Mouse (Mus musculus) ES-Bruce4 (cell line): Measurements from ENCODE around the gene Pde1c. TPM values are rescaled to one million over a fixed set of nuclear protein-coding genes. Genes with fewer than 3 reads are reported as not detected.

Experiments used
- H3K27ac ChIP-seq: 2 replicates; pipeline ENCODE4 v1.5.1; 2012; ENCODE audit warnings: low read length, inconsistent platforms; ENCODE audit not compliant: insufficient read depth
- H3K27me3 ChIP-seq: 2 replicates; pipeline ENCODE4 v1.6.1; 2012; ENCODE audit warnings: mild to moderate bottlenecking, low read length, inconsistent platforms; ENCODE audit not compliant: control insufficient read depth, poor library complexity, insufficient read depth, severe bottlenecking
- H3K36me3 ChIP-seq: 2 replicates; pipeline ENCODE4 v1.6.1; 2012; ENCODE audit warnings: inconsistent platforms, mild to moderate bottlenecking, low read length, moderate library complexity; ENCODE audit not compliant: control insufficient read depth, poor library complexity, insufficient read depth, severe bottlenecking
- H3K4me1 ChIP-seq: one replicate; pipeline ENCODE4 v1.8.1; 2011; ENCODE audit warnings: low read length; ENCODE audit not compliant: control insufficient read depth, insufficient read depth
- H3K4me3 ChIP-seq: 2 replicates; pipeline ENCODE4 v1.5.1; 2011; ENCODE audit warnings: low read depth, mild to moderate bottlenecking, low read length
- H3K9ac ChIP-seq: 2 replicates; pipeline ENCODE4 v1.6.1; 2012; ENCODE audit warnings: low read depth, mild to moderate bottlenecking, inconsistent platforms; ENCODE audit not compliant: poor library complexity, severe bottlenecking
- H3K9me3 ChIP-seq: replicated peaks from 2 replicates; pipeline ENCODE4 v1.6.1; 2012; ENCODE audit warnings: mild to moderate bottlenecking, low read length, inconsistent platforms; ENCODE audit not compliant: control insufficient read depth, poor library complexity, insufficient read depth, severe bottlenecking
- CTCF ChIP-seq: IDR thresholded peaks from one replicate; pipeline ENCODE4 v1.8.1; 2011; ENCODE audit warnings: low read depth, low read length
- EP300 ChIP-seq: IDR thresholded peaks from 2 replicates; pipeline ENCODE4 v1.6.1; 2011; ENCODE audit warnings: low read depth, low read length; ENCODE audit not compliant: insufficient read depth
- POLR2A ChIP-seq: IDR thresholded peaks from one replicate; pipeline ENCODE4 v1.8.1; 2011; ENCODE audit warnings: low read length; ENCODE audit not compliant: insufficient read depth
- polyA plus RNA-seq: library from polyadenylated mRNA; stranded (reverse); fragments of >200 nt; gene quantifications from 2 replicates; pipeline ENCODE4 v1.2.4, GENCODE M21; 2011; ENCODE audit warnings: low read depth; ENCODE audit not compliant: missing spikeins, insufficient read depth, insufficient read length

Pde1c gene
- polyA plus RNA-seq, 1 experiment: 0.88 TPM

GRCm38 (mm10) chr6:56044716-56045115, 524.2 kb downstream of the Pde1c start:
- no peaks in the 10 kb centered on the region for H3K4me1 ChIP-seq
- no peaks in the 10 kb centered on the region for H3K9me3 ChIP-seq
- no peaks in the 10 kb centered on the region for H3K36me3 ChIP-seq
- H3K4me3 ChIP-seq: no peak overlapping the region
- no peak overlapping the region for H3K27ac ChIP-seq
- H3K9ac ChIP-seq: no peak overlapping the region
- no peaks in the 10 kb centered on the region for H3K27me3 ChIP-seq
- TF ChIP-seq EP300 (no peak), CTCF (no peak), POLR2A (no peak)

GRCm38 (mm10) chr6:56044270-56044669, 524.6 kb downstream of the Pde1c start:
- no peak overlapping the region for H3K27ac ChIP-seq

GRCm38 (mm10) chr6:56039476-56040055, 529.3 kb downstream of the Pde1c start:
- no peak for TF ChIP-seq POLR2A
- no peak for TF ChIP-seq CTCF
- no peak for TF ChIP-seq EP300
- H3K9me3 ChIP-seq: no peaks in the 10 kb centered on the region
- no peaks in the 10 kb centered on the region for H3K4me1 ChIP-seq
- no peak overlapping the region for H3K4me3 ChIP-seq
- no peak overlapping the region for H3K9ac ChIP-seq
- H3K36me3 ChIP-seq: no peaks in the 10 kb centered on the region
- H3K27me3 ChIP-seq: no peaks in the 10 kb centered on the region
- no peak overlapping the region for H3K27ac ChIP-seq

More at GRCm38 (mm10) chr6:56044270-56044669, 524.6 kb downstream of the Pde1c start:
- TF ChIP-seq CTCF (no peak), EP300 (no peak)
- Histone ChIP-seq H3K4me3 (no peak overlapping the region), H3K9ac (no peak overlapping the region), H3K27me3 (no peaks in the 10 kb centered on the region), H3K36me3 (no peaks in the 10 kb centered on the region), H3K4me1 (no peaks in the 10 kb centered on the region), H3K9me3 (no peaks in the 10 kb centered on the region)

GRCm38 (mm10) chr6:56035054-56035453, 533.8 kb downstream of the Pde1c start:
- no peak for TF ChIP-seq CTCF
- no peak for TF ChIP-seq EP300
- TF ChIP-seq POLR2A: no peak
- Histone ChIP-seq H3K9ac (no peak overlapping the region), H3K4me3 (no peak overlapping the region), H3K36me3 (no peaks in the 10 kb centered on the region), H3K4me1 (no peaks in the 10 kb centered on the region), H3K27me3 (no peaks in the 10 kb centered on the region), H3K9me3 (no peaks in the 10 kb centered on the region), H3K27ac (no peak overlapping the region)

- no peaks in the 10 kb centered on the region for H3K36me3 ChIP-seq
- no peaks in the 10 kb centered on the region for H3K4me1 ChIP-seq
- H3K9ac ChIP-seq: no peak overlapping the region
- no peaks in the 10 kb centered on the region for H3K9me3 ChIP-seq
- H3K4me3 ChIP-seq: no peak overlapping the region
- no peak overlapping the region for H3K27ac ChIP-seq
- TF ChIP-seq CTCF (no peak), EP300 (no peak), POLR2A (no peak)
- no peaks in the 10 kb centered on the region for H3K27me3 ChIP-seq
These were observed 536.7 kb downstream of the Pde1c start for GRCm38 (mm10) chr6:56032231-56032630.

GRCm38 (mm10) chr6:56029986-56030385, 538.9 kb downstream of the Pde1c start:
- no peak overlapping the region for H3K9ac ChIP-seq
- no peaks in the 10 kb centered on the region for H3K27me3 ChIP-seq
- H3K9me3 ChIP-seq: no peaks in the 10 kb centered on the region
- no peaks in the 10 kb centered on the region for H3K4me1 ChIP-seq
- no peak overlapping the region for H3K27ac ChIP-seq
- H3K4me3 ChIP-seq: no peak overlapping the region
- no peaks in the 10 kb centered on the region for H3K36me3 ChIP-seq
- TF ChIP-seq CTCF (no peak), EP300 (no peak), POLR2A (no peak)

GRCm38 (mm10) chr6:56027966-56028365, 540.9 kb downstream of the Pde1c start:
- Histone ChIP-seq H3K36me3 (no peaks in the 10 kb centered on the region), H3K4me3 (no peak overlapping the region), H3K9ac (no peak overlapping the region), H3K27ac (no peak overlapping the region), H3K27me3 (no peaks in the 10 kb centered on the region), H3K4me1 (no peaks in the 10 kb centered on the region), H3K9me3 (no peaks in the 10 kb centered on the region)
- no peak for TF ChIP-seq EP300
- no peak for TF ChIP-seq CTCF
- TF ChIP-seq POLR2A: no peak
